Mouse (Mus musculus) kidney, adult 2 months (tissue): ENCODE measurements around the gene Cdan1.

Source experiments
- CTCF ChIP-seq: fragments of 200-500 bp; conservative IDR thresholded peaks from 2 replicates; pipeline ENCODE4 v1.5.1; 2011; ENCODE audit warnings: low read depth, mild to moderate bottlenecking, control low read depth, low read length, moderate library complexity, mixed read lengths; ENCODE audit not compliant: insufficient read depth, insufficient read length
- POLR2A ChIP-seq: fragments of 200-500 bp; IDR thresholded peaks from one replicate; pipeline ENCODE4 v1.6.1; 2011; ENCODE audit warnings: low read depth, low read length, control low read depth

GRCm38 (mm10) chr2:120748041-120748440, 101.9 kb downstream of the Cdan1 start:
- TF ChIP-seq POLR2A (no peak), CTCF (no peak)
